Mouse (Mus musculus): ENCODE results near the gene Ago1.

The Ago1 gene

DNA sequence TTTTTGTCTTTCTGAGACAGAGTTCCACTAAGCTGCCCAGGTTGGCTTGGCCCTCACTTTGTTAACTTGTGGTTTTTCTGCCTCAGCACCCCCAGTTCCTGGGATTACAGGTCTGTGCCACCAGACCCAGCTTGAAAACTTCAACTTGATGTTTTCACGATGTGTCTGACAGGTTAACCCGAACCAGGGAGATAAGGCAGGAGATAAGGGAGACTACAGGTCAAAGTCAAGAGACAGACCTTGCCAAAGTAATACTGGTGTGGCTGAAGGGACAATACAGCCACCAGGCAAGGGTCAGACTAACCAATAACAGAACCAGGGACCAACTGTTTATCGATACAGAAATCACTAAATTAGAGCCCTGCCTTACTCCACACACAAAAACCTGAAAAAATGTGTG lies 11.9 kb upstream of the Ago1 start:
- DNase-seq (ENCODE audit: extremely low spot score, low spot score): no peak

DNA sequence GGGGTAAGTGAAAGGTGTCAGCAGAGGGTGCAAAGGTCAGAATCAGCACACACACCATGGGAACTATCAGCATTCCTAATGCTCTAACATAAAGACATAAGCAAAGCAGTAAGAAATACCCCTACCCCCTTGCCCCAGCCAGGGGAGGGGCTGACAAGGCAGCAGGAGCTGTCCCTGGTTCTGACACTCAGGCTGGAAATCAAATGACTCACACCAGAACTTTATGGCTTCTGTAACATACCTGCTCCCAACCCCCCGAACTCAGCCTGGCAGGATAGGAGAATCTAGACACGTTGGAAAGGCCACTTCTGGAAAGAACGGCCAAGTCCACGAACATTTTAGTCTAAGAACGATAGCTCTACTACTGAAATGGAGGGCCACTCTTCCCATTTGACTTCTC lies 4.6 kb upstream of the Ago1 start:
- DNase-seq (ENCODE audit: extremely low spot score, low spot score): no peak

DNA sequence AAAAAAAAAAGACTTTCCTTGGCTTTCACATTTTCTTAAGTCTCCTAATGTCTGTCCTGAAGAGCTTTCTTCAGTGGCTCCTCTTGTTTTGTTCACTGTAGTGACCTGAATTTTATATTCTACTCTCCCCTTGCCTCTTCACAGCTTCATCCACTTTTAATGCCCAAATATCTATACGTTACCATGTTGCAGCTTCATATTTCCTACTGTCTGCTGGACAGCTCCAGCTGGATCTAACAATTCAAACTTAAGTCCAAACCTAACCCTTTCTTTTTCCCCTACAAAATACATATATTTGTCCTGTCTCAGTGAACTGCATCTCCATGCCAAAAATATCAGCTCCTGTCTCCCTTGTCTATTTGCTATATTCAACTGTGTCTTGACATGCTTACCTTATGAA lies 951 bp upstream of the Ago1 start:
- DNase-seq (ENCODE audit: extremely low spot score, low spot score): no peak

DNA sequence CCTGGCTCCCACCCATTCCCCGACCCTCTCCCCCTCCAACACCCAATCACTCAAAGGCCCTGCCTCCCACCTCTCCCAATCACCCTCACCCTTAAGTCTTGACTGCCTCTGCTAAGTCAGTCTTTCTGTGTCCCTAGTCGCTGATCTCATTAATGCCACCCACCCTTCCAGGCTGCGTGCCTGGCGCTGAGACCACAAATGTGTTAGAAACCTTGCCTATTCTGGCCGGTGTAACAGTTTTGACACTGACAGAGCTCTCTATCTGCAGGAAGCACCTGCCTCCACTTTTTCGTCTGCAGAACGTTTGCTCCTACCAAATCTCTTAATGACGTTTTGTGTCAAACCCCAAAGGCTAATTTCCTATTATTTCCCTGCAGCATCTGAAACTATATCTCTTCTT lies 542 bp upstream of the Ago1 start:
- DNase-seq (ENCODE audit: extremely low spot score, low spot score): no peak

DNA sequence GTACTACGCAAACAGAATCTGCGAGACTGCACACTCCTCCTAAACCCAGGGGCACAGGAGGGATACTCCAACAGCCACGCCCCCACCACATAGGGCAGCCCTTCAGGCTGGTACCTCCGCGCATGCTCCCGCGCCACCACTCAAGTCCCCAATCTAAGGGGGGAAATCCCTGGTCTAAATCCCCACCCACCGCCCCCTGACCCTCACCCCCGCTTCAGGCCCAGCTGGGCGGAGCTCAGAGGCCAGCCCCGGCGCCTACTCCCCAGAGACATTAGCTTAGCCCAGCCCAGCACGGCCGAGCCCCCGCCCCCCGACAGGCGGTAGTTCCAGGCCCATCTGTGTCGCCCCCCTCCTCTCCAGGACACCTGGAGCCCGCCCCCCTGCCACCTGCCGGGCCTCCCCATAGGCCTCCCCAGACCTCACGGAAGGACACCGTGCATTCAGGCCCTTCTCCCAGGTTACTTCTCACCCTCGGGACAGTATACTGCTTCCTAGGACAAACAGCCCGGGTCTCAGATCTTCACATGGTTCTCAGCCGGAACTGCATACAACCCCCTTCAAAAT lies 580 bp downstream of the Ago1 start:
- DNase-seq (ENCODE audit: extremely low spot score, low spot score): peak; percentile 89

DNA sequence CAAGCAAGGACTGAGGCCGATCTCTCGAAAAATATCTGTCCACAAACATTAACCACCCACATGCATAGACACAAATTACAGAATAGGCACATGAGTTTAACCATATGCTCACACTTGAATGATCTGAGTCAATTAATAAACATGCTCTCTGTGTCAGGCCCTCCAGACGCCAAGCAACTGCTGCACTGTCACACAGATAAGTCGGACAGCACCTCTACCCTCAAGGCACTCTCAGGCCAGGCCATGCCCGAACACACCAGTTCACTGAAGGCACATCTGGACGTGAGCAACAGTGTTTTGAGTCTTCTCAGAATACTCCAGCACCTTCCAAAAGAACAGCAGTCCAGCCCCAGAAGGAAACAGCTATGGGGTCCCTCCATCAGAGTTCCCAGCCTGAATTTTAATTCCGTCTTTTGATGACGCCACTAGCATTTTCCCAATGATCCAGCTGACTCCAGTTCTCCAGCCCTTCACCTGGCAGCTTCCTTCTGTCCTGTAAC lies 2.1 kb downstream of the Ago1 start:
- no peak for DNase-seq (ENCODE audit: extremely low spot score, low spot score)

DNA sequence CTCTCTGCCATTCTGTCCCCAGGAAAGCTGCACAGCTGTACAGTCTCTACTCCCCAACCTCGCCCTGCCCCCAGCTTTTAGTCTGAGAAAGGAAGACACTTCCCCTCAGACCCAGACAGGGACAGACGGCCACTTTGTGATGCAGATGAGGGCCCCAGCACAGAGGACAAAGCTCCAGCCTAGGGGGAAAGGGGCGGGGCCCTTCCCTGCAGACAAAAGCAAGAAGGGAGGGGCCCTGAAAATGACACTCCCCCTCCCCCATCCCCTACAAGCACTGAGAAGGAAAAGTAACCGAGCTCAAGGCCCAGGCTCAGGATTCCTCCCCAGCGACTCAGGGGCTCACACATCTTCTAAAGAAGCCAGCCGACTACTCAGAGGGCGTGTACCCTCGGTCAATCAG lies 2.5 kb downstream of the Ago1 start:
- DNase-seq (ENCODE audit: extremely low spot score, low spot score): peak; percentile 80

DNA sequence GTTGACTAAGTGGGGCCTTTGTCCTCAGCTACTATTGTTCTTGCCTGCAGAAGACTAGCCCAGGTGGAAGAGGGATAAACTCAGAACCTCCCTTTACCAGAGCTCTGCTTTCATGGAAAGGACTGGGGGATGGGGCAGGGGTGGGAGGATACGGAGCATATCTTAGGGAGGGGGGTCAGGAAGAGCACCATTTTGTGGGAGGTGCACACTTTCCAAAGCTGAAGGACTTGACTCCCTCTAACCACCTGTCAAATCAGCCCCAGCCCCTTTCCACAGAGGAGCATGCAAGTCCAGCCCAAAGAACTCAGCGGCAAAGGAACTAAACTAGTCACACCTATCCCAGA lies 3.5 kb downstream of the Ago1 start:
- DNase-seq (ENCODE audit: extremely low spot score, low spot score): peak; percentile 43

DNA sequence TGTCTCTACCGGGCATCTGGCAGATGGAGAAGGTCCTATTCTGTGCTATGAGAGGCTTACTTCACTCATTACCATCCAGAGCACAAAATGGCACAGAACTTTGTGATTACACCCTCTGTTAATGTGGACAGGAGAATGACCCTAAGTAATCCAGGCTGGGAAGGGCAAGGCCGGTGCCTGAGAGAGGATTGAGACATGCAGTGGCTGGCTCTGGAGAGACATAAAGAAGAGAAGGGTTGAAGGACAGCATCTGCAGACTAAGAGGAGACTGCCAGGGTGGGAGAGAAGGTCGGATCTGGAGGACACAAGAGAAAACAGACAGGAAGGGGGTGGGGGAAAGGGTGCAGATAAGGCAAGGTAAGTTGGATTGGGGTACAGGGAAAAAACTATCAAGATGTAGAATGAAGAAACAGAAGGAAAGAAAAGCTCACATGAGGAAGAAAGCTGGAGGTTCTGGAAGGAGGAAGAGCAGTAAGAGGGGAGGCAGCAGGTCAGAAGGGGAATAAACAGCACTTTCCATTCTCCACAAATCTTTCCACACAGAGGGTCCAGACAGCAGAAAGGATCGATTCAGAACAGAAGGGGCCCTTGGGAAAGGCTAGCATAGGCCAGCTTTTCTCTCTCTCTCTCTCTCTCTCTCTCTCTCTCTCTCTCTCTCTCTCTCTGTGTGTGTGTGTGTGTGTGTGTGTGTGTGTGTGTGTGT lies 4.0 kb downstream of the Ago1 start:
- peak; percentile 23 for DNase-seq (ENCODE audit: extremely low spot score, low spot score)

DNA sequence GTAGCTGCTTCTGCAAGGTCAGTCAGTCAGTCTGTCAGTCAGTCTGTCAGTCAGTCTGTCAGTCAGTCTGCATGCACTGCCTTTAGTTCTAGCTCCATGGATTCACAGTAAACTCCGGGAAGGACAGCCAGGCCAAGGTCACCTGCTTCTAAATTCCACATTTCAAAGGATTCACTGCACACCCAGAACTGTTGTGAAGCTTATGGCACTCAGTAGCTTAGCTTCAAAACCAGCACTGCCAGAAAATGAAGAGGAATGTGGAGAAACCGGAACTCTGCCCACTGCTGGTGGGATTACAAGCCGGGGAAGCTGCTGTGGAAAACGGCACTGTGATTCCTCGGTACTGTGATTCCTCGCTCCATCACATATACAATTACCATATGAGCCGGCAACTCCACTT lies 12.9 kb downstream of the Ago1 start:
- DNase-seq (ENCODE audit: extremely low spot score, low spot score): no peak

DNA sequence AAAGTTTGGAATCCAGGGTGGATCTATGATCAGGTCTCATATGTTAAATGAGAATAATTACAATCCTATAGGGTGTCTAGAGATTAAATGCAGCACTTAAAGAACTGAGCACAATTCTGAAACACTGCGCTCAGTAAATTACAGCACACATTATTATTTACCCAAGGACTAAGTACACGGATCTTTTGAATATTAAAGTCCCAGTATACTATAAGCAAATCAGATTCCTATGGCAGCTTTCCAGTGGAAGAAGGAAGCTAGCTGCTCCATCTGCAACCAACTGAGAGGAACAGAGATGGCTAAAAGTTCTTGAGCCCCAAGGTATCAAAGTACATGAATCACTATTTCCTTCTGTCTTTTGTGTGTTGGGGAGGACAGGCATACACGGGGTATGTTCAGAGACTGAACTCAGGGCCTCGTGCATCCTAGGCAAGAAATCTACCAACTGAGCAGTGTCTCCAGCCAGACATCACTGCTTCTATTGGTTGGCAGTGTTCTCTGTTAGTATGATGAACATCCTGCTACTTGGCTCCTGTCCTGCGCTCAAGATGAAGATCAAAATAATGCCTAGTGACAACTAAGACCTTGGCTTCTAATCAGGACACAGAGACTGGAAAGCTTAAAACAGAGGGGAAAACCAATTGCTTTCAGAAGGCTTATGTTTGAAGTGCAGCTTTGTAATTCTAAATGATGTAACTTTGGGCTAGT lies 13.7 kb downstream of the Ago1 start:
- no peak for DNase-seq (ENCODE audit: extremely low spot score, low spot score)

DNA sequence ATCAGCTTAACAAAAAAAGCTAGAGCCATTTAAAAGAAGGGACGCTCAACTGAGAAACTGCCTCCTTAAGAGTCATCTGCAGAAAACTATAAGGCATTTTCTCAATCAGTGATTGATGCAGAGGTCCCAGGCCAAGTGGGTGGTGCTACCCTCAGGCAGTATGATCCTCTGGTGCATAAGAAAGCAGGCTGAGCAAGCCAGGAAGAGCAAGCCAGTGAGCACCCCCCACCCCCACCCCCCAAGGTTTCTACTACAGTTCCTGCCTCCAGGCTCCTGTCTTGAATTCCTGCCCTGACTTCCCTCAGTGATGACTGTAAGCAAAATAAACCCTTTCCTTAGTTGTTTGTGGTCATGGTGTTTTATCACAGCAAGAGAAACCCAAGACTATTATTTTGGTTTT lies 18.1 kb downstream of the Ago1 start:
- DNase-seq (ENCODE audit: extremely low spot score, low spot score): no peak

DNA sequence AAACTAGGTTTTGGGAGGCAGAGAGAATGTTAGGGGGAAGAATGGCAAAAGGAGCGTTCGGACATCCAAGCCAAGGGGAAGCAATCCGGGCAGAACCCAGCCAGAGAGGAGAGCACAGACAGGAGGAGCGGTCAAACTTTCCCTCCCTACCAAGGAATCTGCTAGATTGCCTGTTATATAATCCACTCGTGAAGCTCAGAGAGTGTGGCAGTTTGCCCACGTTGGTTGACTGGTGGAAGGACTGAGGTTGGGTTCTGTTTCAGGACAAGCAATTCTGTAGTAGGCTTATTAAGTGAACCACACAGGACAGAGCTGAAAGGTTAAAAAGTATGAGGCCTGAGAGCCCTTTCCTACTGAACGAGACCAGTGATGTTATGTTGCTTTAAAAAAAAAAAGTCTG lies 21.3 kb downstream of the Ago1 start:
- DNase-seq (ENCODE audit: extremely low spot score, low spot score): no peak

DNA sequence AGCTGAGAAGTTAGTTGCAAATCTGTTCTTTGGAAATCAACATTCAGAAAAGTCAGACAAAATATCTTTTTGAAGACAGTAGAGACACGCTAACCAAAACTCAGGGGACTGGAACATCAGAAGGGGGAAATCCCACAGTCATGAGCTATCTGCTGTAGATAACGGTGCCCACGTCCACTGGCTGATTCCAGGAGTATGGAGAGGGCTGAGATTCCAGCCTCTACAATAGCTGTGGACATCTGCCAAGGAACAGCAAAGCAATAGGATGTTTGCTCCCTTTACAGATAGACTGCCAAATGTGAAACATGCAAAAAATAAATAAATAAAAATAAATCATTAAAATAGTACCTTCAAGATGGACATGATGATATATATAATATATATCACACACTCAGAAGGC lies 23.9 kb downstream of the Ago1 start:
- no peak for DNase-seq (ENCODE audit: extremely low spot score, low spot score)

DNA sequence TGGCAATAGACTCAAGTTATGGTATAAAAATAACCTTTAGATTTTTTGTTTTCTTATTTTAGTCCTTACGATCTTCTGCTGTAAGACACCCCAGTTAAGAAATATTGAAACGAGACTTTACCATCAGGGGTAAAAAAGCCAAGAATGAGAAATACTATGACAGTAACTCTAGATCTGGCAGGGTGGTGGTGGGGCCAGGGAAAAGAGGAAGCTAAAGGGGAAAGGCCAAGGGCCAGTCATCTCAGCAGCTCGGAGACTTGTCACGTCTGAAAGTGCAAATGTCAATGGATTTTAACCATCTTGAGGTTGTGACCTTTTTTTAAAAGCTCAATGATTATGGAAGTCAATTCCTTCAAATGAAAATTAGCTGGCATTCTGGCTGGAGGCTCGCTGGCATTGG lies 30.1 kb downstream of the Ago1 start:
- DNase-seq (ENCODE audit: extremely low spot score, low spot score): no peak

DNA sequence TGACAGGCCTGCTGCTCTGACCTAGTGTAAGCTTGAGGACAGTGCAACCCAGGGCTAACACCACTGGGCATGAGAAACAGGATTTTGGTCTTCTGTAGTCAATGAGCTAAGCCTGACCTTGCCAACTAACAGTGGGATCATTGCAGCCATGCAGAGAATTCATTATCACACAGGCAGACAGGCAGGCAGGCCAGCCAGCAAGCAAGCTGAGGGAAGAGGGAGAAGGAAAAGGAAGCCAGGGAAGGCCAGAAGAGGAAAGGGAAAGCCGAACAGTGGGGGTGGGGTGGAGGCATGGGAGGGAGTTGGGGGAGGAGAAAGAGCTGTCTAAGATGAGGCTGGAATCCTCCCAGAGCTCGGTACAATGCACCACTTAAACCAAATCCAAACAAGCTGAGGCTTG lies 32.1 kb downstream of the Ago1 start:
- no peak for DNase-seq (ENCODE audit: extremely low spot score, low spot score)

DNA sequence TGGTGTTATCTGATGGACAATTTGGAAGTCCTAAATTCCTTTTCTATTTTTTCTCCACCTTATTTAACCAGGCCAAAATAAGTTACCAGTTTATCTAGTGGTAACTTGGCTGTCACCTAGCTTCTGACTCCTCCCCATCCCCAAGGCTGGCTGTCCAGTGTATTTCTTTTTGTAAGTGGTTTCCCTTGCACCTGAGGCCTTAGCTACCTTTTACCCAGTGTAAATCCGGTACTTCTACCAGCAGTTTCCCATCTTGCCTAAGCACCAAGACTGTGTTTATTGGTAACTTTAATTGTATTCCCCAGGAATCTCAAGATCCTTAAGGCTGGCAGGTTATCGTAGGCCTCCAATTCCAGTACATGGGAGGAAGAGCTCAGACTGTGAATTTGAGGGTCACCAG lies 34.3 kb downstream of the Ago1 start:
- no peak for DNase-seq (ENCODE audit: extremely low spot score, low spot score)

DNA sequence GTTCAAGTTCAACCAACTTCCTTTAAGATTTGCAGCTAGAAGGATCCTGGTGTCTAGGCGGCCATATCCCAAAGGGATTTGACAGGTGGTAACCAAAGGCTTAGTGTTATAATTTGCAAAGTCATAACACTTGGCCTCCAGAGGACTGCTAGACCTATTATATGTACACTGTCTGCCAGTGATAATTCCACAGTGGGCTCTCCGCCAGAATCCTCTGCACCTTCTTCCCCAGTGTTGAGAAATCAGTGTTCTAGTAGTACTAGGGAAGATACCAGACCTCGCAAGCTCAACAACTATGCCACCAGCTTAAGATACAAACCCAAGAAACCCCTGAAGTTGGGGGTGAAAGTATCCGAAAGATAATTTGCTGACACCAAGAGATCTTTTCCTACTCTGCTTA lies 35.2 kb downstream of the Ago1 start:
- DNase-seq (ENCODE audit: extremely low spot score, low spot score): no peak

DNA sequence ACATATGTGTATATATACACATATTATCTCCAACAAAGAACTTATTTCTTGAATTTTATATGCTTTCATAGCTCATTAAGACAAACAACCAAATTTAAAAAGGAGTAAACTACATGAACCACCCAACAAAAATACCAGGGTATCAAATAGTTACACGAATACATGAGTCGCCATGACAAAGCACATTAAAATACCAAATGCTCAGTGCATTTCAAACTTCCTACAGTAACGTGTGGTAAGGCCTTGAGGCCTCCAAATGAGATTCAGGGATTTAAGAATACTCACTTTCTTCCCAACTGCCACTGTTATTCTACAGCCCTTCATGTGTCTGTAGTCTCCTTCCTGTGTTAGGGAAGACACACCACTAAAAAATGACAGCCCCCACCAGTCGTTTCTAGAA lies 36.6 kb downstream of the Ago1 start:
- DNase-seq (ENCODE audit: extremely low spot score, low spot score): no peak

DNA sequence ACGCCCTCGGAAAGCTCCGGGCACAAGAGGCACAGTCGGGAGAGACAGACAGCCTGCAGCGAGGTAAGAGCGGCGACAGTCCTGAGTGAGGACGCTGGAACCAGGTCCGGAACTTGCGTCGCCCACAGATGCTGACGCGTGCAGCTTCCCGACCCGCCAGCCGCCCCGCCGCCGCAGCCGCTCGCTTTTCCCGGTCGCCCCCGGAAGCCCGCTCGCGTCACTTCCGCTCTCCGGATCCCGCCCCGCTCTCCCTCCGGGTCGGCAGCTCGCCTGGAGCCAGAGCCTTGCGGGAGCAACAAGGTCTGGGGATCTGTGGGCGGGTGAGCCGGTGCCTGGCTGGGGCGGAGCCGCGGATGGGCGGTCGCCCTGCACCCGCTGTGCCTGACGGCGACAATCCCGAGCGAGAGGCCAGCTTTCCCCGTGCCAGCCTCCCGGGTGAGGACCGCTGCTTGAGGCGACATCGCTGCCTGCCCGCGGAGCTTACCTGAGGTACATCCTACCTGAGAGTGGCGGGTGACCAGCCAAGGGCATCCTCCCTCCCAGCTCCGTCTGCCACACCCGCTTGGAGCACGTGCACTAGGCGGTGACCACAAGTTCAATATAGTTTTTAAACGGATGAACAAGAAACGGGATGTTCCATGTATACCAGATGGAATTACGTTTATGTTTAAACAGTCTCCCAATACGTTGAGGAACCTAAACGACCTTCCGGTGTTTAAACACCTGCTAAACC lies 38.9 kb downstream of the Ago1 start, which contains the start of gene Ago3:
TSS of gene Ago3 (minus strand) at position 210 of the 733 bp plus-strand sequence.
- DNase-seq (ENCODE audit: extremely low spot score, low spot score): peak; percentile 98

DNA sequence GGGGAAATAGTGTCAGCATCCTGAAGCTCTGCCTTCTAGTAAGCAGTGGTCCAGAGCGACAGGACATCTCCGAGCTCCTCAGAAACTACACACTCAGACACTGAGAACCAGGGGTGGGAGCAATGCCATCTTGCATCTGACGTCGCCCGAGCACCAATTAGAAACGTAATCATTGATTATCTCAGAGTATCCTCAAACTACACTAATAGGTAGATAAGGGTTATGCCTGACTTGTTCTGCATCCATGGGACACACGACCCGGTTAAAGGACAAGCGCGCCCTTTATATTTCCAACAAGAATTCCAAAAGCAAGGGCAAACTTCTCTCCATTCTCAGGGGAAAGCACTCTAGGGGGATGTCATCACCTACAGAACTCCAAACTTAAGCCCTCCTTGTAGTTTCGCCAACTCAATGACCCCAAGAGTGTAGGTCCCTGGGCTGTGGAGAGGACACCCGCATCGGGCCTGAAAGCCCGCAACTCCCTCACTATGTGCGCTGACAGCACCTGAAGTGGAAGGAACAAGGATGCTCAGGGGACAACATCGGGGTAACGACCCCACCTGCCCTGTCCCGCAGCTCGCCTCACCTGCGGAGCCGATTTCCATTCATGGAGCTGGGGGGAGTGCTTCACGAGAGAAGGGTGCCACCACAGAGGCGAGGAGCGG lies 39.6 kb downstream of the Ago1 start:
- no peak for DNase-seq (ENCODE audit: extremely low spot score, low spot score)

DNA sequence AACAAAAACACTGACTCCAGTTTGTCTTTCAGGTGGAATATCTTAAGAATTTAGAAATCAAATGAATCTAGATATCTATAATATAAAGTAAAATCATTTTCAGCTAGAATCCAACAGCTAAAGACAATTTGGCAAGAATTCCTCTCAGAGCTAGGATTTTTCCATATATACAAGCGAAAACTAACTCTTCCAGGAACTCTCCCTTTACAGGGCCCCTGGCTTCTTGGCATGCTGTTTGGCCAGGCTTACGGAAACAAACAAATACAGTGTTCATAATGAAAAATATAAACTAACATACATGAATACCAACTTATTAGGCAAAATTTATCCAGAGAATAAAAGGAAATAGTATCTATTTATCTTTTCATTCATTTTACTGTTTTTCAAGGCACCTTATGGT lies 44.5 kb downstream of the Ago1 start:
- no peak for DNase-seq (ENCODE audit: extremely low spot score, low spot score)
